Mouse (Mus musculus) urinary bladder, postnatal 25 days (tissue): Measurements from ENCODE around the gene Zfp568.

ENCODE experiments used
- DNase-seq: peaks from one replicate; pipeline ENCODE4 v3.0.0; 2022; ENCODE audit warnings: low spot score

Gene Zfp568

GRCm38 (mm10) chr7:30060341-30060740, 76.6 kb downstream of the Zfp568 start:
- no peak for DNase-seq

GRCm38 (mm10) chr7:30062478-30062877, 78.7 kb downstream of the Zfp568 start:
- DNase-seq, result no peak

GRCm38 (mm10) chr7:30064622-30065021, 80.9 kb downstream of the Zfp568 start:
- DNase-seq, result no peak

GRCm38 (mm10) chr7:30072146-30073028, 88.6 kb downstream of the Zfp568 start, which contains the start of gene Zfp82:
Zfp82 (minus strand) TSS chr7:30072900.
- peak; percentile 73 for DNase-seq
